Mouse (Mus musculus) ES-Bruce4 (cell line): ENCODE results near the gene Aqr. TPM values are rescaled to one million over a fixed set of nuclear protein-coding genes. Genes with fewer than 3 reads are reported as not detected.

ENCODE experiments used
- H3K27ac ChIP-seq: 2 replicates; pipeline ENCODE4 v1.5.1; 2012; ENCODE audit warnings: low read length, inconsistent platforms; ENCODE audit not compliant: insufficient read depth
- H3K27me3 ChIP-seq: 2 replicates; pipeline ENCODE4 v1.6.1; 2012; ENCODE audit warnings: mild to moderate bottlenecking, low read length, inconsistent platforms; ENCODE audit not compliant: control insufficient read depth, poor library complexity, insufficient read depth, severe bottlenecking
- H3K36me3 ChIP-seq: 2 replicates; pipeline ENCODE4 v1.6.1; 2012; ENCODE audit warnings: inconsistent platforms, mild to moderate bottlenecking, low read length, moderate library complexity; ENCODE audit not compliant: control insufficient read depth, poor library complexity, insufficient read depth, severe bottlenecking
- H3K4me1 ChIP-seq: one replicate; pipeline ENCODE4 v1.8.1; 2011; ENCODE audit warnings: low read length; ENCODE audit not compliant: control insufficient read depth, insufficient read depth
- H3K4me3 ChIP-seq: 2 replicates; pipeline ENCODE4 v1.5.1; 2011; ENCODE audit warnings: low read depth, mild to moderate bottlenecking, low read length
- H3K9ac ChIP-seq: 2 replicates; pipeline ENCODE4 v1.6.1; 2012; ENCODE audit warnings: low read depth, mild to moderate bottlenecking, inconsistent platforms; ENCODE audit not compliant: poor library complexity, severe bottlenecking
- H3K9me3 ChIP-seq: replicated peaks from 2 replicates; pipeline ENCODE4 v1.6.1; 2012; ENCODE audit warnings: mild to moderate bottlenecking, low read length, inconsistent platforms; ENCODE audit not compliant: control insufficient read depth, poor library complexity, insufficient read depth, severe bottlenecking
- CTCF ChIP-seq: IDR thresholded peaks from one replicate; pipeline ENCODE4 v1.8.1; 2011; ENCODE audit warnings: low read depth, low read length
- EP300 ChIP-seq: IDR thresholded peaks from 2 replicates; pipeline ENCODE4 v1.6.1; 2011; ENCODE audit warnings: low read depth, low read length; ENCODE audit not compliant: insufficient read depth
- POLR2A ChIP-seq: IDR thresholded peaks from one replicate; pipeline ENCODE4 v1.8.1; 2011; ENCODE audit warnings: low read length; ENCODE audit not compliant: insufficient read depth
- polyA plus RNA-seq: library from polyadenylated mRNA; stranded (reverse); fragments of >200 nt; gene quantifications from 2 replicates; pipeline ENCODE4 v1.2.4, GENCODE M21; 2011; ENCODE audit warnings: low read depth; ENCODE audit not compliant: missing spikeins, insufficient read depth, insufficient read length

Gene Aqr
- polyA plus RNA-seq, 1 experiment, result 108 TPM

- Histone ChIP-seq H3K4me1 (no peaks in the 10 kb centered on the region), H3K9ac (no peak overlapping the region), H3K27ac (no peak overlapping the region), H3K27me3 (no peaks in the 10 kb centered on the region), H3K4me3 (no peak overlapping the region), H3K36me3 (peaks cover 47% of the 10 kb centered on the region), H3K9me3 (no peaks in the 10 kb centered on the region)
- TF ChIP-seq POLR2A (no peak), EP300 (no peak)
Observed at GRCm38 (mm10) chr2:114133355-114133754, 53.5 kb downstream of the Aqr start.

- Histone ChIP-seq H3K9ac (no peak overlapping the region), H3K36me3 (peaks cover 43% of the 10 kb centered on the region)
Observed at GRCm38 (mm10) chr2:114130657-114131056, 56.2 kb downstream of the Aqr start.

GRCm38 (mm10) chr2:114123304-114123703, 63.5 kb downstream of the Aqr start:
- Histone ChIP-seq H3K27ac (no peak overlapping the region), H3K36me3 (peaks cover 49% of the 10 kb centered on the region), H3K9me3 (no peaks in the 10 kb centered on the region), H3K9ac (no peak overlapping the region), H3K4me1 (no peaks in the 10 kb centered on the region), H3K27me3 (no peaks in the 10 kb centered on the region), H3K4me3 (no peak overlapping the region)
- TF ChIP-seq EP300 (no peak), CTCF (no peak), POLR2A (no peak)

More at GRCm38 (mm10) chr2:114130657-114131056, 56.2 kb downstream of the Aqr start:
- Histone ChIP-seq H3K27me3 (no peaks in the 10 kb centered on the region), H3K4me3 (no peak overlapping the region), H3K9me3 (no peaks in the 10 kb centered on the region), H3K27ac (no peak overlapping the region), H3K4me1 (no peaks in the 10 kb centered on the region)
- TF ChIP-seq CTCF, result no peak
- no peak for TF ChIP-seq POLR2A
- TF ChIP-seq EP300, result no peak

- no peak overlapping the region for H3K27ac ChIP-seq
- peaks cover 45% of the 10 kb centered on the region for H3K36me3 ChIP-seq
- H3K27me3 ChIP-seq, result no peaks in the 10 kb centered on the region
- H3K4me3 ChIP-seq, result no peak overlapping the region
- TF ChIP-seq CTCF, result no peak
- TF ChIP-seq POLR2A, result no peak
- no peak for TF ChIP-seq EP300
- no peaks in the 10 kb centered on the region for H3K4me1 ChIP-seq
- no peak overlapping the region for H3K9ac ChIP-seq
- no peaks in the 10 kb centered on the region for H3K9me3 ChIP-seq
Observed at GRCm38 (mm10) chr2:114119451-114119850, 67.4 kb downstream of the Aqr start.

GRCm38 (mm10) chr2:114117665-114118064, 69.2 kb downstream of the Aqr start:
- Histone ChIP-seq H3K4me3 (no peak overlapping the region), H3K4me1 (no peaks in the 10 kb centered on the region), H3K36me3 (peaks cover 57% of the 10 kb centered on the region), H3K27me3 (no peaks in the 10 kb centered on the region), H3K9me3 (no peaks in the 10 kb centered on the region), H3K9ac (no peak overlapping the region), H3K27ac (no peak overlapping the region)
- TF ChIP-seq EP300, result no peak
- TF ChIP-seq CTCF, result no peak
- TF ChIP-seq POLR2A, result no peak

GRCm38 (mm10) chr2:114117235-114117634, 69.6 kb downstream of the Aqr start:
- peaks cover 59% of the 10 kb centered on the region for H3K36me3 ChIP-seq
- no peak for TF ChIP-seq POLR2A
- TF ChIP-seq EP300, result no peak
- no peak for TF ChIP-seq CTCF
- no peak overlapping the region for H3K4me3 ChIP-seq
- no peaks in the 10 kb centered on the region for H3K9me3 ChIP-seq
- no peak overlapping the region for H3K9ac ChIP-seq
- no peaks in the 10 kb centered on the region for H3K4me1 ChIP-seq
- H3K27me3 ChIP-seq, result no peaks in the 10 kb centered on the region
- no peak overlapping the region for H3K27ac ChIP-seq
